Mouse (Mus musculus) lung, embryonic 15.5 days (tissue): ENCODE data around the gene Capza1. TPM values are rescaled to one million over a fixed set of nuclear protein-coding genes. Genes with fewer than 3 reads are reported as not detected.
"Not testable (repeated sequence)": the region's sequence is repeated elsewhere in the genome, so short reads cannot be mapped to it uniquely, and the experiment has no call there.

Experiments
- ATAC-seq: fragments of 200-750 bp; cut with Nextera tagmentation; 2 replicates; pipeline ENCODE4 v1.8.0; 2017; ENCODE audit warnings: moderate number of reproducible peaks, borderline replicate concordance; ENCODE audit not compliant: low FRiP score, low TSS enrichment; ENCODE audit errors: extremely low read depth
- H3K27ac ChIP-seq: fragments of 300-500 bp; sonication (generic); 2 replicates; pipeline ENCODE4 v1.5.1; 2015; ENCODE audit warnings: moderate library complexity, mild to moderate bottlenecking, inconsistent platforms
- H3K27me3 ChIP-seq: fragments of 300-500 bp; sonication (generic); 2 replicates; pipeline ENCODE4 v1.6.1; 2015; ENCODE audit warnings: inconsistent platforms
- H3K36me3 ChIP-seq: fragments of 300-500 bp; sonication (generic); 2 replicates; pipeline ENCODE4 v1.6.1; 2015; ENCODE audit warnings: inconsistent platforms
- H3K4me1 ChIP-seq: fragments of 300-500 bp; sonication (generic); 2 replicates; pipeline ENCODE4 v1.6.1; 2015; ENCODE audit warnings: inconsistent platforms
- H3K4me2 ChIP-seq: fragments of 300-500 bp; sonication (generic); 2 replicates; pipeline ENCODE4 v1.6.1; 2015; ENCODE audit warnings: inconsistent platforms, mild to moderate bottlenecking, moderate library complexity
- H3K4me3 ChIP-seq: fragments of 300-500 bp; sonication (generic); 2 replicates; pipeline ENCODE4 v1.5.1; 2015; ENCODE audit warnings: mild to moderate bottlenecking, inconsistent platforms
- H3K9ac ChIP-seq: fragments of 300-500 bp; sonication (generic); 2 replicates; pipeline ENCODE4 v1.6.1; 2015; ENCODE audit warnings: inconsistent platforms
- H3K9me3 ChIP-seq: fragments of 300-500 bp; sonication (generic); 2 replicates; pipeline ENCODE4 v1.6.1; 2016; ENCODE audit warnings: inconsistent platforms
- WGBS: fragments of 180-500 bp; shearing (Covaris S2); methylation state at CpG from one replicate; pipeline ENCODE4 v1.1.7; 2015; 5-methylcytosine and 5-hydroxymethylcytosine counted together
- polyA plus RNA-seq: library from polyadenylated mRNA; unstranded; fragments of >200 nt; fragmentation: Nextera tagmentation; extraction: Ambion mirVana; gene quantifications from 2 replicates; pipeline ENCODE4 v1.2.1, GENCODE M21; 2015

The Capza1 gene
- polyA plus RNA-seq, 1 experiment from 2014 or later = 222 TPM

DNA sequence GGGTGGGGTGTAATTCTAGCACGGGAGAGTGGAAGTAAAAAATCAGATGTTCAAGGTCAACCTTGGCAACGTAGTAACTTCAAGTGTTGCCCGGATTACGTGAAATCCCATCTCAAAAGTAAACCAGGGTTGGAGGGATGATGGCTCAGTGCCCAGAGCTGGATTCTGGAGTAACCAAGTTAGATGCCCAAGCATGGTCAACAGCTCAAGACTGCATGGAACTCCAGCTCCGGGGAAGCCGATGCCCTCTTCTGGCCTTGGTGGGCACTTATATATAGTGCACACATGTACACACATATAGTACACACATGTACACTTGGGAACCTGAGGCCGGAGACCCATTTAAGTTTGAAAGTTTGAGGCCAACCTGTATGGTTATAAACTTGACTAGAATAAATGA is 48.2 kb downstream of the Capza1 start:
- ATAC-seq = no peak
- Histone ChIP-seq H3K4me2 (no peak overlapping the region), H3K9me3 (no peaks in the 10 kb centered on the region), H3K27ac (no peak overlapping the region), H3K9ac (no peak overlapping the region), H3K27me3 (no peaks in the 10 kb centered on the region), H3K4me3 (no peak overlapping the region), H3K4me1 (peaks cover 33% of the 10 kb centered on the region), H3K36me3 (peaks cover under 1% of the 10 kb centered on the region; the same call in 1 of the 2 replicates)
- 91% methylated on average over 7 of the region's 7 CpGs for WGBS

DNA sequence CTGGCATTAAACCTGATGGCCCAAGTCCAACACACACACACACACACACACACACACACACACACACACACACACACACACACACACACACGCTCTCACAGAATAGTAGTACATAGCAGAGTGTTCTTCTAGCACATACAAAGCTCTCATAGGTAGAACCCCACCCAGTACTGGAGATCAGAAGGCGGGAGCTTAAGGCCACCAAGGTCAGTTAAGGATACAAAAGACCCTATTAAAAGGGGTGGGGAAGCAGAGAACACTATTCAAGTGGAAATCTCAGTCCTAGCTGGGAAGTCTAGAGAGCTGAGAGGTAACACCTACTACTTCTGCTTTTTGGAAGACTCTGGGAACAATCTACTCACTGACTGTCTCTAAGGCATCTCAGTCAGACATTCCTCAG is 49.0 kb downstream of the Capza1 start:
- Histone ChIP-seq H3K9ac (no peak overlapping the region), H3K4me3 (no peak overlapping the region), H3K4me2 (no peak overlapping the region), H3K27me3 (no peaks in the 10 kb centered on the region), H3K9me3 (no peaks in the 10 kb centered on the region), H3K36me3 (no peaks in the 10 kb centered on the region; the same call in 1 of the 2 replicates), H3K27ac (no peak overlapping the region), H3K4me1 (peaks cover 33% of the 10 kb centered on the region)
- no peak for ATAC-seq
- 84% methylated on average over 2 of the region's 2 CpGs for WGBS

DNA sequence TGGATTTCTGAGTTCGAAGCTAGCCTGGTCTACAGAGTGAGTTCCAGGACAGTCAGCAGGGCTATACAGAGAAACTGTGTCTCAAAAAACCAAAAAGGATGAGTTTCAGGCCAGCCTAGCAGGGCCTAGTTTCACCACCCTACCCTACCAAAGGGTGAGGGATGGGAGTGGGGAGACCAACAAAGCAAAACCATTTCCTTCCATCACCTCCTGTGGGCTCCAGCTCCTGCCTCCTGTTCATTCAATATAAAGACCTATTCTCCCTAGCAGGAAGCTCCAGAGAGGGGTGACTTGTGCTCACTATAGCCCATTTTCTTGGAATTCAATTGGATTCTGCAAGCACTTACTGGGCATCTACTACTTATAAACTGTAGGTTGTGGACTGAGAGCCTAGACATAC is 49.6 kb downstream of the Capza1 start:
- H3K36me3 ChIP-seq = no peaks in the 10 kb centered on the region; the same call in 1 of the 2 replicates
- no peak overlapping the region for H3K4me2 ChIP-seq
- no peak for ATAC-seq
- H3K4me3 ChIP-seq = no peak overlapping the region
- H3K27ac ChIP-seq = no peak overlapping the region
- no peak overlapping the region for H3K9ac ChIP-seq
- H3K4me1 ChIP-seq = peaks cover 33% of the 10 kb centered on the region
- 100% methylated on average over 1 of the region's 1 CpGs for WGBS
- no peaks in the 10 kb centered on the region for H3K9me3 ChIP-seq
- no peaks in the 10 kb centered on the region for H3K27me3 ChIP-seq

DNA sequence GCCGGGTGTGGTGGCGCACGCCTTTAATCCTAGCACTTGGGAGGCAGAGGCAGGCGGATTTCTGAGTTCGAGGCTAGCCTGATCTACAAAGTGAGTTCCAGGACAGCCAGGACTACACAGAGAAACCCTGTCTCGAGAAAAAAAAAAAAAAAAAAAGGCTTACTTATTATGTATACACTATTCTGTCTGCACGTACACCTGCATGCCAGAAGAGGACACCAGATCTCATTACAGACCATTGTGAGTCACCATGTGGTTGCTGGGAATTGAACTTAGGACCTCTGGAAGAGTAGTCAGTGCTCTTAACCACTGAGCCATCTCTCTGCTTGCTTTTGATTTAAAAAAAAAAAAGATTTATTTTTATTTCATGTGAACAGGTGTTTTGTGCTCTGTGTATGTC is 51.1 kb downstream of the Capza1 start:
- not testable (repeated sequence) for H3K27me3 ChIP-seq, H3K9me3 ChIP-seq, H3K27ac ChIP-seq, ATAC-seq, H3K4me2 ChIP-seq, H3K4me3 ChIP-seq, H3K36me3 ChIP-seq, H3K9ac ChIP-seq
- peaks cover 22% of the 10 kb centered on the region for H3K4me1 ChIP-seq
- 90% methylated on average over 7 of the region's 7 CpGs for WGBS

DNA sequence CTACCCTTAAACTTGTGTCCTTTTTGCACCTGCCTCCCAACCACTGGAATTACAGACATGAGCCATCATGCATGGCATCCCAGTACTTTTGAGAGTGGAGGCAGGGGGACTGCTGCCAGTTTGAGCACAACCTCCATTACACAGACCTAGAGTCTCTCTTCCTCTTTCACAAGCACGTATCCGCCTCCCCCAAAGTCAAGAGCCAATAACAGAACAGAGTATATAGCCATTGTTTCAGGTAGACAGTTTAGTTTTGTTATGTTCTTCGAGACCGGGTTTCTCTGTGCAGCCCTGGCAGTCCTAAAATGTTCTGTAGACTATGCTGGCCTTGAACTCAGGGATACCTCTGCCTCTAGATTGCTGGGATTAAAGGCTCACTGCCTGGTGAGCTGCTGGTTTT is 52.1 kb downstream of the Capza1 start:
- Histone ChIP-seq H3K27me3 (no peaks in the 10 kb centered on the region), H3K9me3 (no peaks in the 10 kb centered on the region), H3K4me3 (no peak overlapping the region), H3K9ac (no peak overlapping the region), H3K27ac (no peak overlapping the region), H3K36me3 (no peaks in the 10 kb centered on the region; the same call in 1 of the 2 replicates), H3K4me1 (peaks cover 22% of the 10 kb centered on the region), H3K4me2 (no peak overlapping the region)
- 88% methylated on average over 4 of the region's 4 CpGs for WGBS
- ATAC-seq = no peak

- H3K4me1 ChIP-seq = peaks cover 17% of the 10 kb centered on the region
- H3K27ac ChIP-seq = no peak overlapping the region
- no peaks in the 10 kb centered on the region for H3K27me3 ChIP-seq
- WGBS = 35% methylated on average over 3 of the region's 3 CpGs
- no peaks in the 10 kb centered on the region; the same call in 1 of the 2 replicates for H3K36me3 ChIP-seq
- no peak overlapping the region for H3K4me3 ChIP-seq
- H3K9ac ChIP-seq = no peak overlapping the region
- ATAC-seq = no peak
- H3K4me2 ChIP-seq = no peak overlapping the region
- H3K9me3 ChIP-seq = no peaks in the 10 kb centered on the region
Observed at GRCm38 (mm10) chr3:104811752-104812151, 52.6 kb downstream of the Capza1 start.

- Histone ChIP-seq H3K4me1 (no peaks in the 10 kb centered on the region), H3K9ac (no peak overlapping the region), H3K4me3 (no peak overlapping the region), H3K4me2 (no peak overlapping the region), H3K9me3 (no peaks in the 10 kb centered on the region), H3K36me3 (peaks cover 35% of the 10 kb centered on the region), H3K27me3 (no peaks in the 10 kb centered on the region), H3K27ac (no peak overlapping the region)
- WGBS = 66% methylated on average over 9 of the region's 9 CpGs
- ATAC-seq = no peak
Observed at GRCm38 (mm10) chr3:104805539-104805938, 58.8 kb downstream of the Capza1 start.

- H3K4me1 ChIP-seq = no peaks in the 10 kb centered on the region
- no peaks in the 10 kb centered on the region for H3K27me3 ChIP-seq
- no peak overlapping the region for H3K4me2 ChIP-seq
- no peak overlapping the region for H3K27ac ChIP-seq
- no peak for ATAC-seq
- H3K4me3 ChIP-seq = no peak overlapping the region
- H3K9ac ChIP-seq = no peak overlapping the region
- no peaks in the 10 kb centered on the region for H3K9me3 ChIP-seq
- 93% methylated on average over 10 of the region's 10 CpGs for WGBS
- H3K36me3 ChIP-seq = peaks cover 47% of the 10 kb centered on the region
Observed at GRCm38 (mm10) chr3:104804312-104804711, 60.0 kb downstream of the Capza1 start.

DNA sequence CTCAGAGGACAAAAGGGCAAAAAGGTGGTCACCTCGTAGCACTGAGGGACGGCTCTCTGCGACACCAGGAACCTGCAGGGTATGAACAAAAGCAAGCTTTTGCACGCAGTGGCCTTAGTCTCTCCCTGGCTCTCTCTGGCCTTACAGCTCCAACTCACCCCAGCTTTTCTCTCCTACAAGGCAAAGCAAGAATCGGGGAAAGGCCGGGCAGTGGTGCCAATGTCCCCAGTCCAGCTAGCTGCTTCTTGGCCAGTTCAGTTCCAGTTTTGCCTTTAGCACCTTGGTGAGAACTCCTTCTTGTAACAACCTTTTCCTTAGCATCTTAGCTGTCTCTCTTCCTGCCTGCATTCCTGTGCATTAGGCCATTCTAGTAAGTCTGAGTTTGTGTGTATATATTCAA is 62.8 kb downstream of the Capza1 start:
- Histone ChIP-seq H3K36me3 (peaks cover 68% of the 10 kb centered on the region), H3K9ac (no peak overlapping the region), H3K27me3 (no peaks in the 10 kb centered on the region), H3K4me2 (no peak overlapping the region), H3K4me3 (no peak overlapping the region), H3K9me3 (no peaks in the 10 kb centered on the region), H3K27ac (no peak overlapping the region), H3K4me1 (peaks cover 4% of the 10 kb centered on the region; the same call in 1 of the 2 replicates)
- no peak for ATAC-seq
- 88% methylated on average over 6 of the region's 6 CpGs for WGBS

DNA sequence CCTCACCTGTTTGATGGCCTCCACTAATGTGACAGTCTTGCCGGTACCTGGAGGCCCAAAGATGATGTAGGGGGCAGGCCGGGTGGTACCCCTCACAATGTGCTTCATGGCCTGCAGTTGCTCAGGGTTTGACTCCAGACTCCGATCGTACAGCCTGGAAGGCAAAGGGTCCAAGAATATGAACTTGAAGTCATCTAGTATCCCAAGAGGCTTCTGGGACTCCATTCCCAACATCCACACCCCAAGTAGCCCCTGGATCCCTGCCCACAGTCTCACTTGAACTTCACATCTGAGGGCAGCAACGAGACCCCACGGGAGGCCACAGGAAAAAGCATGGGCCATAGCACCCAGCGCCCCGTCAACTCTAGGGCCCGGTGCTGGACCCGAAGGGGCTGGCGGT is 63.6 kb downstream of the Capza1 start:
- peaks cover 12% of the 10 kb centered on the region; the same call in 1 of the 2 replicates for H3K4me1 ChIP-seq
- 94% methylated on average over 11 of the region's 11 CpGs for WGBS

GRCm38 (mm10) chr3:104796430-104797082 is 67.7 kb downstream of the Capza1 start:
- no peak overlapping the region for H3K9ac ChIP-seq
- 62% methylated on average over 15 of the region's 15 CpGs for WGBS
- H3K27ac ChIP-seq = peak overlapping the region; percentile 90; the same call in 1 of the 2 replicates
- H3K9me3 ChIP-seq = no peaks in the 10 kb centered on the region
- H3K36me3 ChIP-seq = peaks cover 68% of the 10 kb centered on the region
- H3K27me3 ChIP-seq = no peaks in the 10 kb centered on the region
- H3K4me1 ChIP-seq = peaks cover 52% of the 10 kb centered on the region
- H3K4me2 ChIP-seq = no peak overlapping the region
- no peak for ATAC-seq
- H3K4me3 ChIP-seq = no peak overlapping the region

More for the DNA sequence above, 63.6 kb downstream of the Capza1 start:
- ATAC-seq = no peak
- H3K36me3 ChIP-seq = peaks cover 75% of the 10 kb centered on the region
- no peak overlapping the region for H3K9ac ChIP-seq
- H3K4me2 ChIP-seq = no peak overlapping the region
- no peak overlapping the region for H3K27ac ChIP-seq
- H3K4me3 ChIP-seq = no peak overlapping the region
- H3K27me3 ChIP-seq = no peaks in the 10 kb centered on the region
- no peaks in the 10 kb centered on the region for H3K9me3 ChIP-seq

- Histone ChIP-seq H3K4me3 (no peak overlapping the region), H3K4me1 (peaks cover 59% of the 10 kb centered on the region), H3K27ac (peak overlapping the region; percentile 90), H3K9me3 (no peaks in the 10 kb centered on the region), H3K27me3 (no peaks in the 10 kb centered on the region), H3K36me3 (peaks cover 60% of the 10 kb centered on the region), H3K9ac (no peak overlapping the region), H3K4me2 (no peak overlapping the region)
- no peak for ATAC-seq
- WGBS = 61% methylated on average over 15 of the region's 15 CpGs
Observed at GRCm38 (mm10) chr3:104795661-104796340, 68.5 kb downstream of the Capza1 start.
